Mouse (Mus musculus): ENCODE data around the gene Gal3st3.

Gal3st3 gene

GRCm38 (mm10) chr19:5309025-5309424, 10.9 kb downstream of the Gal3st3 start:
- WGBS: 86% methylated on average over 7 of the region's 7 CpGs

DNA sequence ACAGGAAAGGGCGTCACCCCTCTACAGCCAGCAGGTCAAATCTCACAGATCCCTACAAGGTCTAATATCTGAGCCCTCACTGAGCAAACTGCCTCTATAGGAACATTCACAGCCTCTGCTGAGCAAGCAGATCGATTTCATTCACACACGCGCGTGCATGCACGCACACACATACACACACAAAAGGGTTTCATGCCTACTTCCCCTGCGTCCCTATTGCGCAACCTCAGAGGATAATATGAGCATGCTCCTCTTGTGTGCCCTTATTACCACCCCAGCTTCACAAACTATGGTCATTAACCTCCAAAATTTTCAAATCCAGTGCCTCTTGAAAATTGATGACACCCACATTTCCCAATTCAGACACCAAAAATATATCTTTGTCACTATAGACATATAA, 15.1 kb downstream of the Gal3st3 start:
- WGBS: 86% methylated on average over 8 of the region's 8 CpGs

DNA sequence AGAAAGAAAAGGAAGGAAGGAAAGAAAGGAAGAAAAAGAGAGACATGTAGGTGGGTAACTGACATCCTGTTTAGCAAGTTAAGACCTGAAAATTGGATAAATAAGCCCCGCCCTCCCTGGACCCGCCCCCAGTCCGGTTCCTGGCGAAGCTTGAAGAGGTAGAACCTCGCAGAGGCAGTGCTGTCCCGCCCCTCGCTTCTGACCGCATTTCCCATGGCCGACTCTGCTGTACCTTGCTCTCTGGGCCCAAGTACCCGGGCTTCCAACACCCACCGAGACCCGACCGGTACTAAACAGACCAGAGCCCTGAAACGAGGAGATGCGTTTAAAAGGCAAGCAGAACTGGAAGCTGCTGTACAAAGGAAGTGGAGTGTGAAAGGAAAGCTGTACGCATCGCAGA, 25.7 kb downstream of the Gal3st3 start:
- 54% methylated on average over 17 of the region's 17 CpGs for WGBS

- WGBS: 84% methylated on average over 19 of the region's 19 CpGs
Measured at GRCm38 (mm10) chr19:5327970-5328369, 29.8 kb downstream of the Gal3st3 start.

DNA sequence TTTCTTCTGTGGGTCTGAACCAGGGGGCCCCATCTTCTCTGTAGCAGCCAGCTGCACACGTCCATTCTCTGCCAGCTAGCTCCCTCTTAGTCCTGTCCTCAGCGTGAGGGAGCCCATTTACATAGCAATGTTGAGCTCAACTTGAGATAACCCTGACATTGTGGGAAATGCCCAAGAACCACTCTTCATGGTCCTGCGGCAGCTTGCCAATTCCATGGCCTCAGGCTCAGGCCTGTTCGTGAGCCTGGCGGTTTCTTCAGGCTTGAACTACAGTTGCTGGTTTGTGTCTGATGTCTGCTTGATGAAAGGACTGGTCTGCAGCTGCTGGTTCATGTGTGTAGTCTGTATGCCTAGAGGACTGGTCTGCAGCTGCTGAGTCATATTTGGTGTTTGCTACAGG, 36.6 kb downstream of the Gal3st3 start:
- WGBS: 76% methylated on average over 5 of the region's 5 CpGs

GRCm38 (mm10) chr19:5335441-5335840, 37.3 kb downstream of the Gal3st3 start, which contains the start of gene Catsper1:
Catsper1 (plus strand) TSS chr19:5335741.
- WGBS: 88% methylated on average over 6 of the region's 6 CpGs

DNA sequence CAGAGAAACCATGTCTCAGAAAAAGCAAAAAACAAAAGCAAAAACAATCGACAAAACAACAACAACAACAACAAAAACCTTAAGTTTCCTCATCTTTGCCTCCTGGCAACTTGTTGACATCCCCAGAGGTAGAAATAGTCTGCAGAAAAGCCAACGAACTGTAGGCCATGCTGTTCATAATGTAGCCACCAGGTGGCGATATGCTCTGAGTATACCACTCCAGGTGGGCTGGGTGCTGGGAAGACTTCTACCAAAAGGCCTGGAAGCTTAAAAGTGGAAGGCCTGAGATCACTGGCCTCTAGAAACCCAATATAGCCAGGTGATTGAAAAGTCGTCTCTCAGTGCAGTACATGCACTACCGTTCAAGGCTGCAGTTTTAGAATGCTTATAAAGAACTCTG, 39.8 kb downstream of the Gal3st3 start:
- WGBS: 22% methylated on average over 5 of the region's 5 CpGs

DNA sequence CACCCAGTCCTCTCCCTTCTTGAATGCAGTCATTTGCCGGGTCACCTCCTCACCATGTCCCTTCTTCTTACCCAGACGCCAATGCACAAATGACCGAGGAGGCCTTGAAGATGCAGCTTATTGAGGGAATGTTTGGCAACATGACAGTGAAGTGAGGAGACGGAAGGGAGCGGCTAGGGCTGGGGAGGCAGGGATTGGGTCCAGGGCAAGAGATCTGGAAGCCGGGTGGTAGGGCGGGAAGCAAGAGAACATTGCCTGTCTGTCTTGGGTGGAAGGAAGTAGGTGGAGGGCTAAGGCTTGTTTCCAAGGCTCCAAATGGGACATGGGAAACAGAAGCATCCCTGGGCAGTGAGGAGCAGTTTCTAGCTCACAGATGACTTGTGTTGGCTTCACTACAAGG, 43.2 kb downstream of the Gal3st3 start:
- WGBS: 94% methylated on average over 7 of the region's 7 CpGs

GRCm38 (mm10) chr19:5345297-5346131, 47.4 kb downstream of the Gal3st3 start:
- WGBS: 75% methylated on average over 6 of the region's 6 CpGs

DNA sequence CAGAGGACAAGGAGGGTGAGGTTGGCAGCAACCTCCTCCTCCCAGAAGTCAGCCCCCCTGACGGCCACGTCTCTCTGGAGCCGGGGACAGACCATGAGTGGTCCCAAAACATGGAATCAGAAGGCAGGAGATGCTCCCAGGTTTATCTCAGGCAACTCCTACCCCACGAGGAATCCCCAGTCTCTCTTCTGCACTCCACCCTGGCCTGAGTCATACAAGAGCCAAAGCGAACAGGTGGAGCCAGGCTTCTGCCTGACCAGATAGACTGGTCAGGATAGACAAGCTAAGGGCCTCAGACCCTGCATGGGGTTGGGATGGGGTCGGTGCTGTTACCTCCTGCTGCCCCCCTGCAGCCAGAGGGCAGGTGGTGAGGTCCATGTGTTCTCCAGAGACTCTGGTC, 49.9 kb downstream of the Gal3st3 start:
- 78% methylated on average over 6 of the region's 6 CpGs for WGBS

DNA sequence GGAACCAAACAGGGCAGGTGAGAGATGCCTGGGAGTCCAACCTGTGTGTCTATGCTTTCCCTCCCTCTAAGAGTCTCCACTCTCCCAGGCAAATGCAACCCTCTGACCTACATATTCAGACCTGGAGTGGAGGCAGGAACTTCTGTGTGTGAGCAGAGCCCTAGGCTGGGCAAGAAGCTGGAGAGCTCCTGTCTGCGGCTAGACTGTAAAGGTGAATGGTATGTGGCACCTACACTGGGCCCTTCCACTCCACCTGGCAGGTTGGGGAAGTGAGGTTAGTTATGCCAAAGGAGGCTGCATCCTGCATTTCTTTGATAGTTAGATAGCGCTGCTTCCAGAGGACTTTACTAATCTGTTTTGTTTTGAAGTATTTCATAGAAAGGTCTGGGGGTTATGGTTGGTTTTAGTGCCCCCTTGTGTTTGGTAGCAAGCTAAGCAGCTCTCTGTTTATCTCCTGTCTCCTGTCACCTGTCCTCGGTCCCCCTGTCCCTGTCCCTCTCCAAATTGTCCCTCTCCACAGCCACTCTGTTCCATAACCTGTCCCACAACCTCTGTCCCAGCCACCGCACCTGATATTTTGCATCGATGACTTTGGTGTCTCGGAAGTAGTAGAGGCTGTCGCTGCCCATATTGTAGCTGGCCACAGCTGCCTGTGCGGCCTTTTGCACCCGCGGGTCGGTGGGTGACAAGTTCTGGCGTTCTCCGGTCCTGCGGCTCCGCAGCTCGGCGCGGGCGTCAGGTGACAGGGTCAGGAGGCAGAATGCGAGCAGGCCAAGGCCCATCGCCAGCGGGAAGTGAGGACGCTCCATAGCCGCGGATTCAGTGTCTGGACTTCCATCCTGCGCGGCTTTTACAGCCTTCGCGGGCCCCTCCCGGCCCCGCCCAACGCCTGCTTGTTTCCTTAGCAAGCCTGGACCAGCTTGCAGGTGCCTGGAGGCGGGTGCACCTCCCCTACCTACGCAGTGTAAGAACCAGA, 50.7 kb downstream of the Gal3st3 start:
- WGBS: 6% methylated on average over 34 of the region's 34 CpGs

- WGBS: 70% methylated on average over 6 of the region's 6 CpGs
Measured at GRCm38 (mm10) chr19:5349502-5349873, 51.4 kb downstream of the Gal3st3 start, which contains the start of gene Cst6. Cst6 (minus strand) TSS chr19:5349574.

GRCm38 (mm10) chr19:5353609-5354008, 55.5 kb downstream of the Gal3st3 start:
- WGBS: 85% methylated on average over 2 of the region's 2 CpGs

GRCm38 (mm10) chr19:5356080-5356479, 57.9 kb downstream of the Gal3st3 start:
- WGBS: no CpG with 5 or more reads among the region's 1 CpGs

Measured in cerebral cortex, adult 2 months (tissue).